Mouse (Mus musculus): Measurements from ENCODE around the gene Pabpc4. TPM values are rescaled to one million over a fixed set of nuclear protein-coding genes. Genes with fewer than 3 reads are reported as not detected.
A peak's percentile ranks its signal among the peaks of the same experiment; 100 is the strongest.
"Not testable (repeated sequence)": the region's sequence is repeated elsewhere in the genome, so short reads cannot be mapped to it uniquely, and the experiment has no call there.

Pabpc4 gene
- total RNA-seq, 1 experiment from 2014 or later = 40.0 TPM

DNA sequence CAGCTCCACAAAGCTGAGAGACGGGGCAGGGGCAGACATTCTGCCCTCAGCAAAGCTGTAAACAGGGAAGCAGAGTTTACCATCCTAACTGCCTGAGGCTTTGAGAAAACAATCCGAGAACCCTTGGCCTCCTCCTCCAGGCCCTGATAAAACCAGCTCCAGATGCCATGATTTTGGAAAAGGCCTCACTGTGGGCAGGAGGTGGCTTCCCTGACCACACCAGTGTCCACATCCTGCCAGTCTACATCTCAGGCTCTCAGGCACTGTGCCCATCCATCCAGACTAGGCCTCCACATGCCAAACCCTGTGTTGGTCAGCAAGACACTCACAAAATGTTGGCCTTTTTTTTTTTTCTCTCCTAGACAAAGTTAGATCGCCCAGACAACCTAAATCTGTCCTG lies 72.0 kb downstream of the Pabpc4 start:
- ATAC-seq (ENCODE audit: extremely low read depth, insufficient number of reproducible peaks, low FRiP score, poor library complexity, severe bottlenecking) = no peak

GRCm38 (mm10) chr4:123335244-123335643 lies 73.1 kb downstream of the Pabpc4 start:
- ATAC-seq (ENCODE audit: extremely low read depth, insufficient number of reproducible peaks, low FRiP score, poor library complexity, severe bottlenecking) = not testable (repeated sequence)

GRCm38 (mm10) chr4:123335796-123336585 lies 73.8 kb downstream of the Pabpc4 start:
- ATAC-seq (ENCODE audit: extremely low read depth, insufficient number of reproducible peaks, low FRiP score, poor library complexity, severe bottlenecking) = no peak

- ATAC-seq (ENCODE audit: extremely low read depth, insufficient number of reproducible peaks, low FRiP score, poor library complexity, severe bottlenecking) = no peak
Observed at GRCm38 (mm10) chr4:123337693-123338092, 75.5 kb downstream of the Pabpc4 start.

GRCm38 (mm10) chr4:123340232-123340631 lies 78.1 kb downstream of the Pabpc4 start:
- ATAC-seq (ENCODE audit: extremely low read depth, insufficient number of reproducible peaks, low FRiP score, poor library complexity, severe bottlenecking) = no peak

DNA sequence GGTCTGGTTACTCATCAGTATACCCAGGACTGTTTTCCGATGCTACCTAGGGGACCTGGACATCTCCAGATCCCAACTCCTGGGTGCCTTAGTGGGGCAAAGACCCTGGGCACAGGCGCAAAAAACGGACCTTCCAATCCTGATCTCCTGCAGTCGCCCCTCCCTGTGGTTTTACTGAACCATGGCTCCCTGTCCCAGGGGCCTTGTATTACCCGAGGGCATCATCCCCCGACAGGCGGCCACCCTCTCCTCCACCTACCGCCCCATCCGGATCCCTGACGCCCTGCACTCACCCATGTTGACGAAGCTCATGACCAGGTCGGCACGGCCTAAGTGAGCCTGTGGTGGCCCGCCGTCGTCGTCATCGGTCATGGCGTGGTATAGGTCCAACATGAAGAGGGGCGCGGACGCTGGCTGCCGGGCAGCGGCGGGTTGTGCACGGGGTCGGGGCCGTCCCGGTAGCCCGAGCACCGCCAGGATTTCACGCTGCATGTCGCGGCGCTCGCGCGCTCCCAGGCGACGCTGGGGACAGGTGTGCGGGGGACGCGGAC lies 80.0 kb downstream of the Pabpc4 start:
- no peak for ATAC-seq (ENCODE audit: extremely low read depth, insufficient number of reproducible peaks, low FRiP score, poor library complexity, severe bottlenecking)

GRCm38 (mm10) chr4:123342642-123343470 lies 80.7 kb downstream of the Pabpc4 start, which contains the start of gene Bmp8a:
TSS of gene Bmp8a (minus strand) at chr4:123343252.
- ATAC-seq (ENCODE audit: extremely low read depth, insufficient number of reproducible peaks, low FRiP score, poor library complexity, severe bottlenecking) = peak; percentile 34; the same call in 1 of the 2 replicates

- ATAC-seq (ENCODE audit: extremely low read depth, insufficient number of reproducible peaks, low FRiP score, poor library complexity, severe bottlenecking) = no peak
Observed at GRCm38 (mm10) chr4:123343471-123343789, 81.3 kb downstream of the Pabpc4 start.

Other genes starting within 250 kb of the Pabpc4 start
- gene Trit1, start 245.8 kb upstream of the Pabpc4 start, total RNA-seq (2017) = 23.5 and 35.2 TPM in 2 replicates
- not detected in 2 replicates for gene Bmp8b, start 157.2 kb upstream of the Pabpc4 start, total RNA-seq (2017)
- not detected in 2 replicates for gene Oxct2b, start 146.1 kb upstream of the Pabpc4 start, total RNA-seq (2017)
- gene Ppie, start 122.4 kb upstream of the Pabpc4 start, total RNA-seq (2017) = 18.6 and 22.6 TPM in 2 replicates
- not detected in 2 replicates for gene Hpcal4, start 79.1 kb upstream of the Pabpc4 start, total RNA-seq (2017)
- gene Nt5c1a, start 60.8 kb upstream of the Pabpc4 start, total RNA-seq (2017) = not detected in 2 replicates
- gene Heyl, start 28.8 kb upstream of the Pabpc4 start, total RNA-seq (2017) = not detected in 2 replicates
- gene Oxct2a, start 61.3 kb downstream of the Pabpc4 start, total RNA-seq (2017) = not detected in 2 replicates
- gene Bmp8a, start 80.9 kb downstream of the Pabpc4 start, total RNA-seq (2017) = not detected in 2 replicates

All from neutrophil, adult 5-6 weeks (primary cell).